8 mouse cellular contexts compared by ENCODE assay signal in genomic region chr7:12835779-12836178, GRCm38 (mm10). TPM values are rescaled to one million over a fixed set of nuclear protein-coding genes. Genes with fewer than 3 reads are reported as not detected.
DNase-seq lines count a peak whose midpoint lies in the region; ATAC-seq and TF ChIP-seq lines count a peak whose summit lies in the region.

No protein-coding gene starts in this region.

- no peak for TF ChIP-seq POLR2A in heart, adult 2 months (IDR thresholded peaks at IDR 0.05; ENCODE audit: insufficient read depth, low read depth, low read length)
- no peak for TF ChIP-seq POLR2A in thymus, adult 2 months (IDR thresholded peaks at IDR 0.05; ENCODE audit: control insufficient read depth, extremely low read depth, insufficient read depth, low read length, poor library complexity)

- no peaks in the 10 kb centered on the region for H3K79me2 ChIP-seq in heart, adult 2 months (replicated peaks; ENCODE audit: control insufficient read depth, insufficient read depth, low read length)

- no peak for ATAC-seq in liver, embryonic 14.5 days (ENCODE audit: insufficient read depth)

- peaks cover 19% of the 10 kb centered on the region for H3K36me3 ChIP-seq in heart, adult 2 months (ENCODE audit: control insufficient read depth, insufficient read depth, low read length)
- H3K36me3 ChIP-seq in thymus, adult 2 months (ENCODE audit: control insufficient read depth, insufficient read depth, low read length): peaks cover 29% of the 10 kb centered on the region
- H3K36me3 ChIP-seq in liver, embryonic 14.5 days (replicated peaks; ENCODE audit: control insufficient read depth, insufficient read depth, low read depth): peaks cover 28% of the 10 kb centered on the region

- H3K27ac ChIP-seq in heart, adult 2 months: no peak overlapping the region
- H3K27ac ChIP-seq in thymus, adult 2 months (ENCODE audit: control insufficient read depth, insufficient read depth, low read length): no peak overlapping the region
- H3K27ac ChIP-seq in liver, embryonic 14.5 days: no peak overlapping the region

- 94% methylated on average over 4 of the region's 4 CpGs for WGBS in heart, adult 2 months
- WGBS in thymus, adult 2 months: 98% methylated on average over 4 of the region's 4 CpGs
- 77% methylated on average over 4 of the region's 4 CpGs for WGBS in liver, embryonic 14.5 days (ENCODE audit: insufficient replicate concordance)

- H3K4me2 ChIP-seq in liver, embryonic 14.5 days (ENCODE audit: low read depth): peak overlapping the region; percentile 92

- no peak for TF ChIP-seq CTCF in heart, adult 2 months (IDR thresholded peaks at IDR 0.05)
- no peak for TF ChIP-seq CTCF in thymus, adult 2 months (IDR thresholded peaks at IDR 0.05; ENCODE audit: borderline replicate concordance, control insufficient read depth, extremely low read depth, insufficient read depth, low read length, poor library complexity)
- no peak for TF ChIP-seq CTCF in liver, embryonic 14.5 days (IDR thresholded peaks at IDR 0.05; ENCODE audit: low read depth)

- peak overlapping the region; percentile 62; the same call in 1 of the 2 replicates for H3K4me3 ChIP-seq in heart, adult 2 months
- peak overlapping the region; percentile 82; the same call in 1 of the 2 replicates for H3K4me3 ChIP-seq in thymus, adult 2 months (ENCODE audit: control insufficient read depth, insufficient read depth, low read length)
- H3K4me3 ChIP-seq in liver, embryonic 14.5 days (ENCODE audit: insufficient read depth in 1 of 2, low read depth in 2 of 2, low read length in 2 of 2): peak overlapping the region; percentile 87 to 92; a peak in 2 of 4 replicates

- no peak overlapping the region for H3K9ac ChIP-seq in heart, adult 2 months (ENCODE audit: low read depth, low read length)
- peak overlapping the region; percentile 87 for H3K9ac ChIP-seq in liver, embryonic 14.5 days (replicated peaks)

- no peaks in the 10 kb centered on the region; the same call in 1 of the 2 replicates for H3K9me3 ChIP-seq in liver, embryonic 14.5 days (ENCODE audit: control insufficient read depth, low read length)

- H3K27me3 ChIP-seq in heart, adult 2 months (ENCODE audit: control insufficient read depth, insufficient read depth, low read length): no peaks in the 10 kb centered on the region
- H3K27me3 ChIP-seq in thymus, adult 2 months (ENCODE audit: control insufficient read depth, insufficient read depth, low read length): no peaks in the 10 kb centered on the region
- H3K27me3 ChIP-seq in liver, embryonic 14.5 days (ENCODE audit: control insufficient read depth, insufficient read depth, low read length): no peaks in the 10 kb centered on the region

- intact Hi-C loops in heart, adult 2 months (cut with DNase I): loop anchor here (2.0 to 10.0 kb wide), 6 partner anchors 17 to 361 kb away; partner anchors contain the start of genes Mzf1, Zfp128, Zfp329 and Zfp606

- DNase-seq in heart, adult 2 months: no peak
- no peak for DNase-seq in heart, adult 8-10 months (ENCODE audit: low spot score)
- DNase-seq in thymus, adult 2 months: no peak
- no peak for DNase-seq in thymus, postnatal 0 days (ENCODE audit: low spot score)
- DNase-seq in liver, embryonic 14.5 days (ENCODE audit: low read depth in 3 of 3, low spot score in 3 of 3): no peak
- DNase-seq in right cerebral cortex, postnatal 36 days (ENCODE audit: low spot score in 2 of 2): no peak
- DNase-seq in adrenal gland, postnatal 25 days: no peak
- DNase-seq in adipocyte (ENCODE audit: low spot score): no peak

- TF ChIP-seq EP300 in heart, adult 2 months (IDR thresholded peaks at IDR 0.05; ENCODE audit: insufficient read depth, low read depth, low read length): no peak
- no peak for TF ChIP-seq EP300 in liver, embryonic 14.5 days (IDR thresholded peaks at IDR 0.05; ENCODE audit: low read depth)

- peaks cover 2% of the 10 kb centered on the region; the same call in 1 of the 2 replicates for H3K4me1 ChIP-seq in heart, adult 2 months (ENCODE audit: control insufficient read depth, insufficient read depth, low read length)
- peaks cover 6% of the 10 kb centered on the region for H3K4me1 ChIP-seq in thymus, adult 2 months (replicated peaks; ENCODE audit: control insufficient read depth, insufficient read depth, low read length)
- peaks cover 2 to 7% of the 10 kb centered on the region in 2 experiments for H3K4me1 ChIP-seq in liver, embryonic 14.5 days (replicated peaks; ENCODE audit: control insufficient read depth in 2 of 2, insufficient read depth in 2 of 2, low read length in 1 of 2)

RNA-seq across cellular contexts. Expression of gene Zfp110, which starts 1.2 kb away (rescaled TPM):
- 10 to 100 TPM; 15.9 to 18.0 TPM for total RNA-seq in heart, adult 2 months (2021)
- polyA plus RNA-seq in heart, adult 2 months (2012; rRNA removed): 4.9 and 9.6 TPM in 2 replicates
- 10 to 100 TPM; 18.0 to 22.0 (median 19.6) TPM for total RNA-seq in heart, adult 8-10 months (2022)
- polyA plus RNA-seq in thymus, adult 2 months (2012; rRNA removed): 16.9 and 17.6 TPM in 2 replicates
- polyA plus RNA-seq in thymus, postnatal 0 days (2015; fragmentation: Nextera tagmentation; extraction: Ambion mirVana): 34.5 and 36.7 TPM in 2 replicates
- 2.7 and 4.4 TPM in 2 replicates for polyA plus RNA-seq in liver, embryonic 14.5 days (2012; rRNA removed)
- polyA plus RNA-seq in liver, embryonic 14.5 days (2014; fragmentation: Nextera tagmentation; extraction: Ambion mirVana): 8.5 and 12.0 TPM in 2 replicates
- total RNA-seq in adrenal gland, postnatal 25 days (2021): 23.1 and 27.2 TPM in 2 replicates

RNA-seq across cellular contexts. Expression of gene Zfp329, which starts 17.1 kb away (rescaled TPM):
- 1 to 10 TPM; 4.9 to 5.2 TPM for total RNA-seq in heart, adult 2 months (2021)
- 1.1 and 2.9 TPM in 2 replicates for polyA plus RNA-seq in heart, adult 2 months (2012; rRNA removed)
- 1 to 10 TPM; 4.7 to 7.6 (median 5.6) TPM for total RNA-seq in heart, adult 8-10 months (2022)
- 4.1 and 4.2 TPM in 2 replicates for polyA plus RNA-seq in thymus, adult 2 months (2012; rRNA removed)
- polyA plus RNA-seq in thymus, postnatal 0 days (2015; fragmentation: Nextera tagmentation; extraction: Ambion mirVana): 11.0 and 17.6 TPM in 2 replicates
- 1.7 and 2.6 TPM in 2 replicates for polyA plus RNA-seq in liver, embryonic 14.5 days (2012; rRNA removed)
- polyA plus RNA-seq in liver, embryonic 14.5 days (2014; fragmentation: Nextera tagmentation; extraction: Ambion mirVana): 1.4 and 1.5 TPM in 2 replicates
- 15.1 and 15.2 TPM in 2 replicates for total RNA-seq in adrenal gland, postnatal 25 days (2021)

RNA-seq across cellular contexts. Expression of gene Zscan18, which starts 32.3 kb away (rescaled TPM):
- 1 to 10 TPM in 1 of 2 experiments, under 1 TPM in 1; 0.73 to 1.1 TPM for total RNA-seq in heart, adult 2 months (2021)
- 1.1 TPM in 2 replicates for polyA plus RNA-seq in heart, adult 2 months (2012; rRNA removed)
- 1 to 10 TPM in 2 of 4 experiments, under 1 TPM in 2; 0.41 to 2.0 (median 1.2) TPM for total RNA-seq in heart, adult 8-10 months (2022)
- 2.7 and 2.9 TPM in 2 replicates for polyA plus RNA-seq in thymus, adult 2 months (2012; rRNA removed)
- 1.2 and 1.5 TPM in 2 replicates for polyA plus RNA-seq in thymus, postnatal 0 days (2015; fragmentation: Nextera tagmentation; extraction: Ambion mirVana)
- polyA plus RNA-seq in liver, embryonic 14.5 days (2012; rRNA removed): 0.34 and 0.39 TPM in 2 replicates
- 0.16 and 0.37 TPM in 2 replicates for polyA plus RNA-seq in liver, embryonic 14.5 days (2014; fragmentation: Nextera tagmentation; extraction: Ambion mirVana)
- total RNA-seq in adrenal gland, postnatal 25 days (2021): 5.8 and 8.1 TPM in 2 replicates

RNA-seq across cellular contexts. Expression of gene Zfp128, which starts 45.2 kb away (rescaled TPM):
- 1 to 10 TPM; 3.0 to 3.5 TPM for total RNA-seq in heart, adult 2 months (2021)
- polyA plus RNA-seq in heart, adult 2 months (2012; rRNA removed): 1.3 and 3.0 TPM in 2 replicates
- 1 to 10 TPM; 3.0 to 3.9 (median 3.5) TPM for total RNA-seq in heart, adult 8-10 months (2022)
- 1.7 and 2.2 TPM in 2 replicates for polyA plus RNA-seq in thymus, adult 2 months (2012; rRNA removed)
- polyA plus RNA-seq in thymus, postnatal 0 days (2015; fragmentation: Nextera tagmentation; extraction: Ambion mirVana): 1.9 and 2.4 TPM in 2 replicates
- 0.49 and 0.54 TPM in 2 replicates for polyA plus RNA-seq in liver, embryonic 14.5 days (2012; rRNA removed)
- 0.39 and 1.0 TPM in 2 replicates for polyA plus RNA-seq in liver, embryonic 14.5 days (2014; fragmentation: Nextera tagmentation; extraction: Ambion mirVana)
- 3.6 and 3.7 TPM in 2 replicates for total RNA-seq in adrenal gland, postnatal 25 days (2021)
